Mouse (Mus musculus): ENCODE data around the gene Caprin2. TPM values are rescaled to one million over a fixed set of nuclear protein-coding genes. Genes with fewer than 3 reads are reported as not detected.

The Caprin2 gene
- polyA plus RNA-seq, 1 experiment: 9.5 TPM

DNA sequence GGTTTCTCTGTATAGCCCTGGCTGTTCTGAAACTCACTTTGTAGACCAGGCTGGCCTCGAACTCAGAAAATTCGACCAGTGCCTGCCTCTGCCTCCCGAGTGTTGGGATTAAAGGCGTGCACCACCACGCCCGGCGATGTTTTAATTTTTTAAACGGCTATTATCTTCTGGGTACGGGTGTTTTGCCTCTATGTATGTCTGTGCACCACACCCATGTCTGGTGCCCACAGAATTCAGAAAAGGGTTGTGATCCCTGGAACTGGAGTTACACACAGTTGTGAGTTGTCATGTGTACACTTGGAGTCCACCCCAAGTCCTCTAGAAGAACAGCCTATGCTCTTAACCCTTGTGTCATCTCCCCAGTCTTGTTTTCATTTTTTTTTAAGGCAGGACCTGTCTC, 10.9 kb upstream of the Caprin2 start:
- no peak overlapping the region for H3K27ac ChIP-seq (ENCODE audit: control insufficient read depth, insufficient read depth, low read length)
- no peak for DNase-seq
- 96% methylated on average over 9 of the region's 9 CpGs for WGBS
- TF ChIP-seq POLR2A (IDR thresholded peaks at IDR 0.05; ENCODE audit: control insufficient read depth, extremely low read depth, insufficient read depth, low read length, poor library complexity): no peak
- no peak for TF ChIP-seq CTCF (IDR thresholded peaks at IDR 0.05; ENCODE audit: borderline replicate concordance, control insufficient read depth, extremely low read depth, insufficient read depth, low read length, poor library complexity)
- no peaks in the 10 kb centered on the region for H3K36me3 ChIP-seq (ENCODE audit: control insufficient read depth, insufficient read depth, low read length)
- no peaks in the 10 kb centered on the region for H3K27me3 ChIP-seq (ENCODE audit: control insufficient read depth, insufficient read depth, low read length)
- H3K4me3 ChIP-seq (ENCODE audit: control insufficient read depth, insufficient read depth, low read length): no peak overlapping the region
- no peaks in the 10 kb centered on the region for H3K4me1 ChIP-seq (replicated peaks; ENCODE audit: control insufficient read depth, insufficient read depth, low read length)

DNA sequence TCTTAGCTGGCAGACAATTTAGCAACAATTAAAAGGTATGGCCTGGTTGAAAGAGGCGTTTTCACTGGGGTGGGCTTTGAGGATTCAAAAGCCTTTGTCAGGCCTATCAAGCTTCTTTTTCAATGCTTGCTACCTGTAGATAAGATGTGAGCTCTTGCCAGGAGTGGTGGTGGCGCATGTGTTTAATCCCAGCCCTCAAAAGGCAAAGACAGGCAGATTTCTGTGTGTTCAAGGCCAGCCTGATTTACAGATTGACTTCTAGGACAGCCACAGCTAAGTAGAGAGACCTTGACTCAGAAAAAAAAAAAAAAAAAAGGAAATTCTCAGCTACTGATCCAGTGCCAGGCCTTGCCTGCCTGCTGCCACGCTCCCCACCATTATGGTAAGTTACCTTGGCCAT, 6.7 kb upstream of the Caprin2 start:
- no peaks in the 10 kb centered on the region for H3K36me3 ChIP-seq (ENCODE audit: control insufficient read depth, insufficient read depth, low read length)
- WGBS: 92% methylated on average over 3 of the region's 3 CpGs
- H3K27ac ChIP-seq (ENCODE audit: control insufficient read depth, insufficient read depth, low read length): no peak overlapping the region
- TF ChIP-seq CTCF (IDR thresholded peaks at IDR 0.05; ENCODE audit: borderline replicate concordance, control insufficient read depth, extremely low read depth, insufficient read depth, low read length, poor library complexity) (no peak), POLR2A (IDR thresholded peaks at IDR 0.05; ENCODE audit: control insufficient read depth, extremely low read depth, insufficient read depth, low read length, poor library complexity) (no peak)
- H3K27me3 ChIP-seq (ENCODE audit: control insufficient read depth, insufficient read depth, low read length): no peaks in the 10 kb centered on the region
- H3K4me1 ChIP-seq (replicated peaks; ENCODE audit: control insufficient read depth, insufficient read depth, low read length): no peaks in the 10 kb centered on the region
- no peak for DNase-seq
- no peak overlapping the region for H3K4me3 ChIP-seq (ENCODE audit: control insufficient read depth, insufficient read depth, low read length)

GRCm38 (mm10) chr6:148896507-148896851, 442 bp upstream of the Caprin2 start:
- no peak for DNase-seq
- no peak for TF ChIP-seq CTCF (IDR thresholded peaks at IDR 0.05; ENCODE audit: borderline replicate concordance, control insufficient read depth, extremely low read depth, insufficient read depth, low read length, poor library complexity)
- no peak for TF ChIP-seq POLR2A (IDR thresholded peaks at IDR 0.05; ENCODE audit: control insufficient read depth, extremely low read depth, insufficient read depth, low read length, poor library complexity)
- Histone ChIP-seq H3K27ac (ENCODE audit: control insufficient read depth, insufficient read depth, low read length) (peak overlapping the region; percentile 18), H3K4me1 (replicated peaks; ENCODE audit: control insufficient read depth, insufficient read depth, low read length) (peaks cover 10% of the 10 kb centered on the region), H3K4me3 (ENCODE audit: control insufficient read depth, insufficient read depth, low read length) (peak overlapping the region; percentile 83), H3K36me3 (ENCODE audit: control insufficient read depth, insufficient read depth, low read length) (no peaks in the 10 kb centered on the region), H3K27me3 (ENCODE audit: control insufficient read depth, insufficient read depth, low read length) (no peaks in the 10 kb centered on the region)
- WGBS: 69% methylated on average over 6 of the region's 6 CpGs

DNA sequence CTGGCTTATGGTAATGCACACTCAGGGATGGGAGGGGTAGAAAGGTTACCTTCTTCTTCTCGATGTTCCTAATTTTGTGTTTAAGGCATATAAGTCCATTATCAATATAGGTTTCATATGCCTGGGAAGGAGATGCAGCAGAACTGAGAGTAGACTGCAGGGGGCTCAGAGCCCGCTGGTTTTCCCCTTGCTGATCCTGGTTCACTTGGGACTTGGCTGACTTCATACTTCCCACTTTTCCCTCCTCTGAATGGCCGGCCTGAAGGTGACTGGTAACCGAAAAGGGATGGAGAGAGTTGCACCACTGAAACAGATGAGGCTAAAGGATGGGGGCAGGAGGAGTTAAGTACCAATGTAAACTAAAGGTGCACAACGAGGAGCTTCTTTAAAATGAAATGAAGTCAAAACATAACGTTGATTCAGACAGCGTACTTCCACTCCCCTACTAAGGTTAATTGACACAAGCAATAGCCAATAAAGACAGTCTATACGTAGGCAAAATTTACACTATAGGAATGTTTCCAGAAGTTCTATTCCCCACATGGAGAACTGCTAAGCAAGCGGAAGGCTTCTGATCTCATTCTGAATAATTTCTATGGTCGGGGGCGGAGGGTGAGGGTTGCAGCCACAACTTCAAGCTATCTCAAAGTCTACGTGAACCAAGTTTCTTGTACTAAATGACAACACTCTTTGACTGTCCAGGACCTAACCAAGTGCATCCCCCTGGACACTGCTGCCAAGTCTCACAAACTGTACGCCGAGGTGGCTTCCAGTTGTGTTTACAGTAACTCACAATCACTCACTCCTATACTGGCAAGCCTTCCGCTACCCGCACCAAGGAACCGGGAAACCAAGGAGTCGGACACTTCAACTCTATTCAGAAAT, 907 bp downstream of the Caprin2 start:
- peak; percentile 9 for DNase-seq
- Histone ChIP-seq H3K36me3 (ENCODE audit: control insufficient read depth, insufficient read depth, low read length) (no peaks in the 10 kb centered on the region), H3K4me1 (replicated peaks; ENCODE audit: control insufficient read depth, insufficient read depth, low read length) (peaks cover 10% of the 10 kb centered on the region), H3K27me3 (ENCODE audit: control insufficient read depth, insufficient read depth, low read length) (no peaks in the 10 kb centered on the region), H3K27ac (ENCODE audit: control insufficient read depth, insufficient read depth, low read length) (no peak overlapping the region), H3K4me3 (ENCODE audit: control insufficient read depth, insufficient read depth, low read length) (peak overlapping the region; percentile 83)
- 6% methylated on average over 18 of the region's 18 CpGs for WGBS
- no peak for TF ChIP-seq CTCF (IDR thresholded peaks at IDR 0.05; ENCODE audit: borderline replicate concordance, control insufficient read depth, extremely low read depth, insufficient read depth, low read length, poor library complexity)
- TF ChIP-seq POLR2A (IDR thresholded peaks at IDR 0.05; ENCODE audit: control insufficient read depth, extremely low read depth, insufficient read depth, low read length, poor library complexity): no peak

GRCm38 (mm10) chr6:148873911-148874310, 22.1 kb downstream of the Caprin2 start:
- Histone ChIP-seq H3K27ac (ENCODE audit: control insufficient read depth, insufficient read depth, low read length) (no peak overlapping the region), H3K27me3 (ENCODE audit: control insufficient read depth, insufficient read depth, low read length) (no peaks in the 10 kb centered on the region), H3K4me1 (replicated peaks; ENCODE audit: control insufficient read depth, insufficient read depth, low read length) (no peaks in the 10 kb centered on the region), H3K4me3 (ENCODE audit: control insufficient read depth, insufficient read depth, low read length) (no peak overlapping the region), H3K36me3 (ENCODE audit: control insufficient read depth, insufficient read depth, low read length) (no peaks in the 10 kb centered on the region)
- 94% methylated on average over 1 of the region's 1 CpGs for WGBS
- DNase-seq: no peak
- TF ChIP-seq POLR2A (IDR thresholded peaks at IDR 0.05; ENCODE audit: control insufficient read depth, extremely low read depth, insufficient read depth, low read length, poor library complexity) (no peak), CTCF (IDR thresholded peaks at IDR 0.05; ENCODE audit: borderline replicate concordance, control insufficient read depth, extremely low read depth, insufficient read depth, low read length, poor library complexity) (no peak)

DNA sequence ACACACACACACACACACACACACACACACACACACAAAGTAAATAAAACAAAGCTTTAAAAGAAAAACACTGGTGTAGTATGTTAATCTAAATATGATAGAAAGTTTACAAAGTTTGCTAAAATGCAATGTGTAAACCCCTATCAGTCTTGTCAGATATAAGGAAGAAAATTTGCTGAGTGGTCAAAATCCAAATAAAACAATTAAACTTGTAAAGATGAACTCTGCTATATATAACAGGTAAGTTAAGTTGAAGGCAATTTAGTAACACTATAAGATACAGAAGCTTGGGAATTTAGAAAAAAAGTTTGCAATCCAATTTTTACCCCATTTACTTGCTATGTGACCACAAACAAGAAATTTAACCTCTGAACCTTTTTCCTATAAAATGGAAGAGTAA, 50.4 kb downstream of the Caprin2 start:
- H3K36me3 ChIP-seq (ENCODE audit: control insufficient read depth, insufficient read depth, low read length): no peaks in the 10 kb centered on the region
- no peak for DNase-seq
- no peaks in the 10 kb centered on the region for H3K4me1 ChIP-seq (replicated peaks; ENCODE audit: control insufficient read depth, insufficient read depth, low read length)
- H3K27me3 ChIP-seq (ENCODE audit: control insufficient read depth, insufficient read depth, low read length): no peaks in the 10 kb centered on the region
- no peak overlapping the region for H3K27ac ChIP-seq (ENCODE audit: control insufficient read depth, insufficient read depth, low read length)
- TF ChIP-seq POLR2A (IDR thresholded peaks at IDR 0.05; ENCODE audit: control insufficient read depth, extremely low read depth, insufficient read depth, low read length, poor library complexity): no peak
- H3K4me3 ChIP-seq (ENCODE audit: control insufficient read depth, insufficient read depth, low read length): no peak overlapping the region

DNA sequence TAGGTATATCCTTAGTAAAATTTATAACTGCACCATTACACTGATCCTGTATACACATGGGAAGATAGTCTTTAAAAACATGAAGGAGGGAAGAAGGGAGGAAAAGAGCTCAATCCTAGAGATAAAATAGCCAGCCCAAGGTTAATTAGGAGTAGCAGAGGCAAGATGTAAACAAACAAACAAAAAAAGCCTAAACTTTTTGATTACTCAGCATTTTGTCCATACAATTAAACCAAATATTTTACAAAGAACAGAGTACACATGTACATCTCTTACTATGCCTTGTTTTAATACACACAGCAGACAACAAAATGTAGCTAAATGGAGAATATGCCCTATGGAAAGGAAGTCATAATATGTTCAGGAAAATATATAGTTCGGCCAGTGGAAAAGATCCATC, 54.3 kb downstream of the Caprin2 start:
- Histone ChIP-seq H3K27ac (ENCODE audit: control insufficient read depth, insufficient read depth, low read length) (no peak overlapping the region), H3K4me3 (ENCODE audit: control insufficient read depth, insufficient read depth, low read length) (no peak overlapping the region), H3K4me1 (replicated peaks; ENCODE audit: control insufficient read depth, insufficient read depth, low read length) (no peaks in the 10 kb centered on the region), H3K36me3 (ENCODE audit: control insufficient read depth, insufficient read depth, low read length) (no peaks in the 10 kb centered on the region), H3K27me3 (ENCODE audit: control insufficient read depth, insufficient read depth, low read length) (no peaks in the 10 kb centered on the region)
- 96% methylated on average over 1 of the region's 1 CpGs for WGBS
- no peak for DNase-seq
- TF ChIP-seq CTCF (IDR thresholded peaks at IDR 0.05; ENCODE audit: borderline replicate concordance, control insufficient read depth, extremely low read depth, insufficient read depth, low read length, poor library complexity) (no peak), POLR2A (IDR thresholded peaks at IDR 0.05; ENCODE audit: control insufficient read depth, extremely low read depth, insufficient read depth, low read length, poor library complexity) (no peak)

Data from thymus, adult 2 months (tissue).